Mouse (Mus musculus): ENCODE measurements around the gene Pdzd8.

Pdzd8 gene

GRCm38 (mm10) chr19:59345658-59346283, at the start of gene Pdzd8:
Gene Pdzd8, minus strand, starts transcription at chr19:59345780.
- DNase-seq (ENCODE audit: low read depth, low spot score): peak; percentile 87
- H3K27me3 ChIP-seq (ENCODE audit: control insufficient read depth, insufficient read depth, low read length, poor library complexity, severe bottlenecking): no peaks in the 10 kb centered on the region
- no peaks in the 10 kb centered on the region for H3K36me3 ChIP-seq (ENCODE audit: control insufficient read depth, insufficient read depth, low read length, poor library complexity, severe bottlenecking)

- Histone ChIP-seq H3K36me3 (ENCODE audit: control insufficient read depth, insufficient read depth, low read length, poor library complexity, severe bottlenecking) (no peaks in the 10 kb centered on the region), H3K27me3 (ENCODE audit: control insufficient read depth, insufficient read depth, low read length, poor library complexity, severe bottlenecking) (no peaks in the 10 kb centered on the region)
- DNase-seq (ENCODE audit: low read depth, low spot score): no peak
These were observed 48.3 kb upstream of the Pdzd8 start for GRCm38 (mm10) chr19:59393777-59394441.

- no peaks in the 10 kb centered on the region for H3K36me3 ChIP-seq (ENCODE audit: control insufficient read depth, insufficient read depth, low read length, poor library complexity, severe bottlenecking)
- DNase-seq (ENCODE audit: low read depth, low spot score): peak; percentile 95
- no peaks in the 10 kb centered on the region for H3K27me3 ChIP-seq (ENCODE audit: control insufficient read depth, insufficient read depth, low read length, poor library complexity, severe bottlenecking)
These were observed 43.4 kb upstream of the Pdzd8 start for GRCm38 (mm10) chr19:59388847-59389606.

- no peaks in the 10 kb centered on the region for H3K36me3 ChIP-seq (ENCODE audit: control insufficient read depth, insufficient read depth, low read length, poor library complexity, severe bottlenecking)
- no peak for DNase-seq (ENCODE audit: low read depth, low spot score)
These were observed 42.8 kb upstream of the Pdzd8 start for GRCm38 (mm10) chr19:59388399-59388798.

GRCm38 (mm10) chr19:59387178-59387577, 41.6 kb upstream of the Pdzd8 start:
- DNase-seq (ENCODE audit: low read depth, low spot score): peak; percentile 60
- Histone ChIP-seq H3K36me3 (ENCODE audit: control insufficient read depth, insufficient read depth, low read length, poor library complexity, severe bottlenecking) (no peaks in the 10 kb centered on the region), H3K27me3 (ENCODE audit: control insufficient read depth, insufficient read depth, low read length, poor library complexity, severe bottlenecking) (no peaks in the 10 kb centered on the region)

More at GRCm38 (mm10) chr19:59388399-59388798, 42.8 kb upstream of the Pdzd8 start:
- H3K27me3 ChIP-seq (ENCODE audit: control insufficient read depth, insufficient read depth, low read length, poor library complexity, severe bottlenecking): no peaks in the 10 kb centered on the region

- DNase-seq (ENCODE audit: low read depth, low spot score): no peak
- H3K36me3 ChIP-seq (ENCODE audit: control insufficient read depth, insufficient read depth, low read length, poor library complexity, severe bottlenecking): no peaks in the 10 kb centered on the region
These were observed 39.3 kb upstream of the Pdzd8 start for GRCm38 (mm10) chr19:59384582-59385495.

GRCm38 (mm10) chr19:59382416-59382917, 36.9 kb upstream of the Pdzd8 start:
- DNase-seq (ENCODE audit: low read depth, low spot score): no peak
- H3K27me3 ChIP-seq (ENCODE audit: control insufficient read depth, insufficient read depth, low read length, poor library complexity, severe bottlenecking): no peaks in the 10 kb centered on the region
- H3K36me3 ChIP-seq (ENCODE audit: control insufficient read depth, insufficient read depth, low read length, poor library complexity, severe bottlenecking): no peaks in the 10 kb centered on the region

More at GRCm38 (mm10) chr19:59384582-59385495, 39.3 kb upstream of the Pdzd8 start:
- no peaks in the 10 kb centered on the region for H3K27me3 ChIP-seq (ENCODE audit: control insufficient read depth, insufficient read depth, low read length, poor library complexity, severe bottlenecking)

- no peak for DNase-seq (ENCODE audit: low read depth, low spot score)
- Histone ChIP-seq H3K27me3 (ENCODE audit: control insufficient read depth, insufficient read depth, low read length, poor library complexity, severe bottlenecking) (no peaks in the 10 kb centered on the region), H3K36me3 (ENCODE audit: control insufficient read depth, insufficient read depth, low read length, poor library complexity, severe bottlenecking) (no peaks in the 10 kb centered on the region)
These were observed 34.4 kb upstream of the Pdzd8 start for GRCm38 (mm10) chr19:59379995-59380394.

- peak; percentile 25 for DNase-seq (ENCODE audit: low read depth, low spot score)
These were observed 30.9 kb upstream of the Pdzd8 start for GRCm38 (mm10) chr19:59376481-59376880.

GRCm38 (mm10) chr19:59374940-59375339, 29.4 kb upstream of the Pdzd8 start:
- Histone ChIP-seq H3K27me3 (ENCODE audit: control insufficient read depth, insufficient read depth, low read length, poor library complexity, severe bottlenecking) (no peaks in the 10 kb centered on the region), H3K36me3 (ENCODE audit: control insufficient read depth, insufficient read depth, low read length, poor library complexity, severe bottlenecking) (no peaks in the 10 kb centered on the region)
- DNase-seq (ENCODE audit: low read depth, low spot score): no peak

More at GRCm38 (mm10) chr19:59376481-59376880, 30.9 kb upstream of the Pdzd8 start:
- Histone ChIP-seq H3K36me3 (ENCODE audit: control insufficient read depth, insufficient read depth, low read length, poor library complexity, severe bottlenecking) (no peaks in the 10 kb centered on the region), H3K27me3 (ENCODE audit: control insufficient read depth, insufficient read depth, low read length, poor library complexity, severe bottlenecking) (no peaks in the 10 kb centered on the region)

GRCm38 (mm10) chr19:59372928-59373327, 27.3 kb upstream of the Pdzd8 start:
- Histone ChIP-seq H3K36me3 (ENCODE audit: control insufficient read depth, insufficient read depth, low read length, poor library complexity, severe bottlenecking) (no peaks in the 10 kb centered on the region), H3K27me3 (ENCODE audit: control insufficient read depth, insufficient read depth, low read length, poor library complexity, severe bottlenecking) (no peaks in the 10 kb centered on the region)
- no peak for DNase-seq (ENCODE audit: low read depth, low spot score)

GRCm38 (mm10) chr19:59371016-59371415, 25.4 kb upstream of the Pdzd8 start:
- Histone ChIP-seq H3K36me3 (ENCODE audit: control insufficient read depth, insufficient read depth, low read length, poor library complexity, severe bottlenecking) (no peaks in the 10 kb centered on the region), H3K27me3 (ENCODE audit: control insufficient read depth, insufficient read depth, low read length, poor library complexity, severe bottlenecking) (no peaks in the 10 kb centered on the region)
- DNase-seq (ENCODE audit: low read depth, low spot score): no peak

GRCm38 (mm10) chr19:59367892-59368291, 22.3 kb upstream of the Pdzd8 start:
- H3K36me3 ChIP-seq (ENCODE audit: control insufficient read depth, insufficient read depth, low read length, poor library complexity, severe bottlenecking): no peaks in the 10 kb centered on the region
- H3K27me3 ChIP-seq (ENCODE audit: control insufficient read depth, insufficient read depth, low read length, poor library complexity, severe bottlenecking): no peaks in the 10 kb centered on the region; the same call in 1 of the 2 replicates
- no peak for DNase-seq (ENCODE audit: low read depth, low spot score)

- Histone ChIP-seq H3K36me3 (ENCODE audit: control insufficient read depth, insufficient read depth, low read length, poor library complexity, severe bottlenecking) (no peaks in the 10 kb centered on the region), H3K27me3 (ENCODE audit: control insufficient read depth, insufficient read depth, low read length, poor library complexity, severe bottlenecking) (no peaks in the 10 kb centered on the region; the same call in 1 of the 2 replicates)
- DNase-seq (ENCODE audit: low read depth, low spot score): no peak
These were observed 21.1 kb upstream of the Pdzd8 start for GRCm38 (mm10) chr19:59366724-59367123.
